Mouse (Mus musculus): ENCODE results near the gene Mylip.

Mylip gene

DNA sequence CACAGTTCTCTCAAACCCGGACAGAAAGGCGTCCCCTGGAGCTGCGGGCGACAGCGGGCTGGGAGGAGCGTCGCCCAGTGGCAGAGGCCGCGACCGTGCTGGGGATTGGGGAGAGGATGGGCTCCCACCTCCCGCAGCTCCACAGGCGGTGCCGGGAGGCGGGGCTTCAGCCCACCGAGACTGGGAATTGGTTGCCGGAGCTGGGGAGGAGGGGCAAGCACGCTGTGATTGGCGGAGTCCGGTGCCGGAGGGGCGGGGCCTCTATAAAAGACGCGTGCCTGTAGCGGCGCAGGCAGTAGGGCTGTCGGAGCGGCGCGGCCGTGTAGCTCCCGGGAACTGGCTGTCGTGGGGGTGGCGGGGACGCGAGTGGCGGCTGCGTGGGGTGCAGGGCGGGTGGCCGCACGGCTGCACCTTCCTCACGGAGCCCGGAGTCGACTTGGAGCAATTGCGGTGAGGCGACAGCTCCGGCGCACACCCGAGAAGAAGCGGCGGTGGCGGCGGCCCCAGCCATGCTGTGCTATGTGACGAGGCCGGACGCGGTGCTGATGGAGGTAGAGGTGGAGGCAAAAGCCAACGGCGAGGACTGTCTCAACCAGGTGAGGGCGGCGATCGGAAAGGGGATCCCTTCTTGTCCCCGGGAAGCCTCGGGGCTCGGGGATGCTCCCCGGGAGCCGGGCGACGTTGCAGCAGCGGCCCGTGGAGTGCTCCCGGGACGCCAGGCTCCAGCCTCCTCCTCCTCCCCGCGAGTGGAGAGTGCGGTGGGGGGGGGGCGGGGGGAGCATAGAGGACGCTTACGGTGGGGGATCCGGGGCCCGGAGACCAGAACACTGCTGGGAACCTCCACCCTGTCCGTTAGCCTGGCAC is at the start of gene Mylip:
Gene Mylip (plus strand): TSS at position 295 of the 864 bp plus-strand sequence.
- DNase-seq (ENCODE audit: low spot score), result peak; percentile 98

DNA sequence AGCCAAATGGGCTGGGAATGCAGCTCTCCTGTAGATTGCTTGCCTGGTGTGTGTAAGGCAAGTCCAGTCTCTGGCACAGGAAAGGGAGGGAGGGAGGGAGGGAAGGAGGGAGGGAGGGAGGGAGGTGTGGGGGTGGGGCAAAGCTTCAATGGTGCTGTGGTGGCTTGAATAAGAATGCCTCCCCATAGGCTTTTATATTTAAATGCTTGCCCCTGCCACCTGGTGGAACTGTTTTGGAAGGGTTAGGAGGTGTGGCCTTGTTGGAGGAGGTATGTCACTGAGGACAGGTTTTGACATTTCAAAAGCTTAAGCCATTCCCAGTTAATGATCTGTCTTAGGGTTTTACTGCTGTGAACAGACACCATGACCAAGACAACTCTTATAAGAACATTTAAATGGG is 47.6 kb upstream of the Mylip start:
- DNase-seq (ENCODE audit: low spot score), result no peak

DNA sequence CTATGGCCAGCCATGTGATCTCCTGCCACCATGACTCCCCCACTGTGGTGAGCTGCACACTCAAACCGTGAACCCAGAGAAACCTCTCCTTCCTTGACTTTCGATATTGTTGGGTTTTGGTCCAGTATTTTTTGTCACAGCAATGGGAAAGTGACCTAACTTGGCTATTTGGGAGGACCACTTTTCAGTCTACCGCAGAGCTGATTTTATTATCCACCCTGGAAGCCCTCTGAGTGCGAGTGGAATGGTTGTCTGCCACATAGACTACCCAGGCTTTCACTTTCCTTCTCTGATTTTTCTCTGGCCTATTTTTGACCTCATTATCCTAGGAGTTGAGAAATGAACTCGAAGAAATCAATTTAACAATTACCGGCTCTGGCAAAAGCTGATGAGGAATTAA is 46.0 kb upstream of the Mylip start:
- DNase-seq (ENCODE audit: low spot score), result no peak

DNA sequence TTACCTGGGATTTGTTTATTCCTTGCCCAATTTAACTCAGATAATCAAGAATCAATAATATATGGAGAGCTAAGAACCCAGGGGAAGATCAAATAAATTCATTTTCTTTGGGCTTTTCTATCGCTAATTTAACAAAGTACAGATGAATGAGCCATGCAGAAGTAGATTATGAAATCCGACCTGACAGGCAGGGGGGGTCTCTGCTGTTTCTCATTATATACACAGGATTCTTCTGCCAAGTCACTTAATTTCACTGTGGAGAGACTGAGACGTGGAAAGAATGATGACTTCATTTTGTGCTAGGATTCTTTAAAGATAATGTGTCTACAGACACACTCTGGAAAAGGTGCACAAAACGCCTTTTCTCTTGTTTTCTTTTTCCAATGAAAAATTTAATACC is 45.6 kb upstream of the Mylip start:
- no peak for DNase-seq (ENCODE audit: low spot score)

DNA sequence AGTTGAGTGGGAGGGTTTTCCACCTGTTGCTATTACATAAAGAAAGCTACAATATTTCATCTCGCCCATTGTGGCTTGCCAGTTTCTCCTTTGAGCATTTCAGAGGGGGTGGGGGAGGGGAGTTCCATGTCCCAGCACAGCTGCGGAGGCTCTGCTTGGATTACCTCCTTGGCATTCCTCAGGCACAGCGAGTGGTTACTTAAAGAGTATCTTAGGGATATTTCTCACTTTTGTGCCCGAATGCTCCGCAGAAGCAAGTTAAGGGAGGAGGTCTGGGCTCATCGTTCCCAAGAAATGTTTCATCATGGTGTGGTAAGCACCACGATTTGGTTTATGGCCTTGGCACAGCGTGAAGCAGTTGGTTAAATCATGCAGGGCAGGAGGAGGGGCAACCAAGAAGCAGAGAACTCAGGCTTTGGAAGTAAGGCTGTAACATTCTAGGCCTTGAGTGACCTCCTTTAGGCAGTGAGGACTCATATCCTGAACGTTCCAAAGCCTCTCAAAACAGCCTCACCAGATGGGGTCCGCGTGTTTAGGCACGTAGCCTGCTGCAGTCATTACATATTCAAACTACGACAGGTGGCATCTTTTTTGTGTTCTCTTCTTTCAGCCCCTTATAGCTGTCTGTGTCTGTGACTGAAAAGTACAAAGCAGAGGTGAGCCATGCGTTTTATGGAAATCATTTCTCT is 43.9 kb upstream of the Mylip start:
- no peak for DNase-seq (ENCODE audit: low spot score)

DNA sequence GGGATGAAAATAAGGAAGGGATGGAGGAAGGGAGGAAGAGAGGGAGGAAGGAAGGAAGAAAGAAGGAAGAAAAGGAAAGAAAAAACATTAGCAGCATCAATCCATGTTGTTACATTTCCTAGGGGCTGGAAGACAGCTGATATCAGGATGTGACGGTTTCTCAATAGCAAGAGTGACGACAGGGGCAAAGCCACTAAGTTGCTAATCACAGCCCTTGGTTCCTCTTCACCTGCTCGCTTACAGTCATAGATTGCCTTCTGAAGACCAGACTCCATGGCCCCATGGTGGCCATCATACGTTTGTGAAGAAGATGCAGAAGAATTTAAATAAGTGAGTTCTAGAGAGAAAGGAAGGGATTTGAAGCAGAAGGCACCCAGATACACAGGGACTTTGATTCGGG is 38.1 kb upstream of the Mylip start:
- no peak for DNase-seq (ENCODE audit: low spot score)

DNA sequence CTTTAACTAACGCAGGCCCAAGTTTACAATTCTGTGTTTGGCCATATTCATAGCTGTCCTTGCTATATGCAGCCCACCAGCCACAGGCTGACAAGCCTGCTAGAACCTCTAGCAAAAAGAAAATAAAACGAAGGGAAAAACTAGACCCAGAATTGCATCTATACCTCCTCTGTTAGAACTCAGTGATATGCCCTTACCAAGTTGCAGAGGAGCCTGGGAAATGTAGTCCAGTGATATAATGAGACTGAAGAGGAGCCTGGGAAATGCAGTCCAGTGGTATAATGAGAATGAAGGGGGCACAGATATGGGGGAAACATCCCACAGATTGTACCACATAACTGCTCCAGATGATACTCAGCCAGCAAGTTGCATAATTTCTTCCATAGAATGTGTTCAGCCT is 34.7 kb upstream of the Mylip start:
- DNase-seq (ENCODE audit: low spot score), result peak; percentile 15

DNA sequence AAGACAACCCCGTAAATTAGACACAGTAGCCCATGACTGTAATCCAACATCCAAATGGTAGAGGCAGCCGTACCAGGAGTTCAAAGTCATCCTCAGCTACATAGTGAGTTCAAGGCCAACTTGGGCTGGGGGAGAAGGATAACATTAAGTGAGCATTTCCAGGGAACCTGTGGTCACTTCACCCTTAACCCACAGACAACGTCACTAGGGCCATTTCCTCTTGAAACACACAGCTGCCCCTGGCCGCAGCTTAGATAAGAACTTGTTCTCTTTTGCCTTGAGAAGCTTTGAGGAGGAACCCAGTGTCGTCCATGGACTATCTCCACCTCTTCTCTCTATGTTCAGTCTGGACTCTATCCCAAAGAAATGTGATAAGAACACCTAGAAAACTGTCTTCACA is 31.3 kb upstream of the Mylip start:
- no peak for DNase-seq (ENCODE audit: low spot score)

DNA sequence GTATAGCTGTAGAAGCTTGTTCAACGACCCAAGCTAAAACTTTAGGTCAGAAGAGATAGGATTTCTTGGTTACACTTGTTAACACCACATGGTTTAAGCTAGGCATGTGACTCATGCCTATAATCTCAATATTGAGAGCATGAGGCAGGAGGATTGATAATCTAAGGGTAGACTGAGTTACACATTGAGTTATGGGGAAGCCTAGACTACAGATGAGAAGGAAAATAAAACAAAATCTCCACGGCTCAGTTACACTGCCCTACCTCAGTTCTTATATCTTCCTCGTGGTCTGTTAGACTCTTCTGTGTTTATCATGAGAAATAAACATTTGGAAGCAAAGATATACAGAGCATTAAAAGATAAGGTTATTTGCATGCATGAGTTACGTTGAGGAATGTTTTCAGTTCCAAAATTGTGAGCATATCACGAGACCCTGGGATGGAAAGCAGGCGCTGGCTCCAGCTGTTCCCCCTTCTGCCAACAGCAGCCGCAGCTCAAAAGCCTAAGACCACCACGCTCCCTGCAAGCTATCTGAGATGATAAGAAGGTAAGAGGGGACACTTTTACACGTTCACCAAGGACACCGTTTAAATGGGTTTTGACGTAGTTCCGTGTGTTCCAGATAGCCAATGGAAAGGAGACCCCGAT is 30.7 kb upstream of the Mylip start:
- no peak for DNase-seq (ENCODE audit: low spot score)

DNA sequence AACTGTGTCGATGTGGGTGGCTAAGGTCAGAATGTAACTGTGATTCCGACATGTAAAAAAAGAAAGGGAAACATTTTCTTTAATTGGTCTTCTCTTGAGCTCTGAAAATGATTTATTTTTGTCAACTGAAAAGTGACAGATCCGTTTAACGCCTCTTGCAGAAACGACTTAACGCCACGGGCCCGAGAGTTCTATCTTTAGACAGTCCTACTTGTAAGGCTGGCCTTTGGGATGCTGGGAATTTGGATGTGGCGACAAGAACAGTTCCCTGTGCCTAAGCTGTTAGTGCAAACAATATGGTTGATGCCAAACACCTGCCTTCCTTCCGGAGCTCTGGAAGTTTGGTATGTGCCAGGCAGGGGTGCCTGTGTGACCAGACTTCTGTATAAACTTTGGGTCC is 23.8 kb upstream of the Mylip start:
- no peak for DNase-seq (ENCODE audit: low spot score)

DNA sequence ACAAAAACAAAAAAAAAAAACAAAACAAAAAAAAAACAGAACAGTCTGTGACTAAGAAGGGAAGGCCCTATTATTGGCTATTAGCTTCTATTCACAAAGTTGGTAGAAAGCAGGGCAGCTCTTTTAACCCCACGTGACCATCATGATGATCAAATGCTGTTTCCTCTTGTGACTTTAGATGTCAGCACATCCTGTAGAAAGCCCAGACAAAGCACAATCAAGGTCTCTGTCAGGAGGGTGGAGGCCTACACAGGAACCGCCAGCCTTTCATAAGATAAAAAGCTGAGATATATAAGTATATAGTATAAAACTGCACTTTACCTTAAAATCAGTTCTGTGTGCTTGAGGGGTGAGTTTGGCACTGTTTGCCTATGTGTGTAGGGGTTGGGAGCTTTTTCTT is 17.9 kb upstream of the Mylip start:
- no peak for DNase-seq (ENCODE audit: low spot score)

DNA sequence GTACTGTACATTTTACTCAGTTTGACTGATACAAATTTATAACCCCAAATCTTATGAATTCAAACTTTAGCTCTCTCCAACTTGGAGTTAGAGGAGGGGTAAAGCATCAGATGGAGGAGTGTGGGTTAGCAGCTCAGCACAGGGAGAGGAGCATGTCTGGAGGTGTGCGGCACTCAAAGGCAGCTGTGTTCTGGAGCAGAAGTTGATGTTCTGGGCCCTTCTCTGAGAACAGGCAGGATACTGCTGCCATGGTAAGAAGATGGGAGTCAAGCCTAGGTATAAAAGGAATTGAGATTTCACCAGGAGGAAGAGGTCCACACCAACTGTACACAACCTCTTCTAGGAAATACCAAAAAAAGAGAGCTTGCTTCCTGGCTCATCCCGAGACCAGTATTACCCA is 17.1 kb upstream of the Mylip start:
- DNase-seq (ENCODE audit: low spot score), result no peak

DNA sequence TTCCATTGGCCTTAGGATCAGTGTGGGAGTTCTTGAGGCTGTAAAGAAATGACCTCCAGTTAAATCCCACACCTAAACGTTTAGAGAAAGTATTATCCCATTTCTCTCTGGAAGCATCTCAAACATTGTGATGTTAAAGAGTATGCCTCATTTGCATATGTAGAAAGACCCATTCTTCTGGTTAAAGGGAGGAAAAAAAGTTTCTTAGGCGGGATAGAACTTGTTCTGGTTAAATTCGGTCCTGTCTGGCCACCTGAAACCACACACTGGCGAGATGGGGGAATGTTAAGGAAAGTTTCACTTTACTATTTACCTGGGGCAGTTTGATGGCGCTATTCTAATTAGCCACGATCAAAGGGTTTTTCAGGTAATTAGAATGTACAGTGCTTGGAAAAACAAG is 14.7 kb upstream of the Mylip start:
- DNase-seq (ENCODE audit: low spot score), result no peak

DNA sequence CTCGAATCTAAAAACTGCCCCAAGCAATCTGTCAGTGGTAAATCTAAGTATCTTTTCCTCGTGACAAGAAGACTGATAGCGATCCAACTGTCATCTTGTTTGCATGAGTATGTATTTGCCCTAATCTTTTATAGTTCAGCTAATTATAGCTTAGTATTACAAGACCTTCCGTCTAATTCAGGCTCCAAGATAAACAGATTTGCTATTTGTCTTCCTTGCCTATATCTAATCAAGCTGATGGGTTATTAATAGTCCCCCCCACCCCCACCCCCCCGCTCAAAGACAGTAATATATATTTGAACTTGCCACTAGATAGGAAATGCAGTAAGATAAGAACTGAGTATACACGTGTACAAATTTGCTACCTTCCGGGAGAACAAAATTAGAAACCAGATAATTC is 7.3 kb upstream of the Mylip start:
- DNase-seq (ENCODE audit: low spot score), result no peak

DNA sequence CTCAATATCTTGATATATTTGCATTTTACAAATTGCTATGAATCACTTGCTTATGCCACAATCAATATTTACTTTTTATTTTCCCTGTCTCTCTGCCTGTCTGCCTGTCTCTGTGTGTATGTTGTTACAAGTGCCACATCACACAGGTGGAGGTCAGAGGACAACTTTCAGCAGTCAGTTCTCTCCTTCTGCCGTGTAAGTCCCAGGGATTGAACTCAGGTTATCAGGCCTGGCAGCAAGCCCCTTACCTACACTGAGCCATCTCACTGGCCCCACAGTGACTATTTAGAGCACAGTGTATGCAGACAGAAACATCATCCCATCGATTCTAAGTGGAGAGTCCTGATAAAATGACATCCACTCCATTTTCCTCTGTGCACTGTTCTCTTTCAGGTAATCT is 4.9 kb upstream of the Mylip start:
- DNase-seq (ENCODE audit: low spot score), result no peak

DNA sequence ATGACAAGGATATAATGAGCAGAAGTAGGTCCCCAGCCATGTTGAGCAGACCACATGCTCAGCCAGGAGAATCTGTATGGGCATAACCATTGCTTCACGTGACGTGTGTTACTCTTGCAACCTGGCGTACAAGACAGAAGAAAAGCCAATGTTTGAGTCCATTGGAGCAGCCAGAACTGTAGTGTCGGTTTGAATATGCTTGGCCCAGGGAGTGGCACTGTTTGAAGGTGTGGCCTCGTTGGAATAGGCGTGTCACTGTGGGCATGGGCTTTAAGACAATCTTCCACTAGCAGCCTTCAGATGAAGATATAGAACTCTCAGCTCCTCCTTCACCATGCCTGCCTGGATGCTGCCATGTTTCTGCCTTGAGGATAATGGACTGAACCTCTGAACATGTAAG is 4.0 kb upstream of the Mylip start:
- DNase-seq (ENCODE audit: low spot score), result no peak

DNA sequence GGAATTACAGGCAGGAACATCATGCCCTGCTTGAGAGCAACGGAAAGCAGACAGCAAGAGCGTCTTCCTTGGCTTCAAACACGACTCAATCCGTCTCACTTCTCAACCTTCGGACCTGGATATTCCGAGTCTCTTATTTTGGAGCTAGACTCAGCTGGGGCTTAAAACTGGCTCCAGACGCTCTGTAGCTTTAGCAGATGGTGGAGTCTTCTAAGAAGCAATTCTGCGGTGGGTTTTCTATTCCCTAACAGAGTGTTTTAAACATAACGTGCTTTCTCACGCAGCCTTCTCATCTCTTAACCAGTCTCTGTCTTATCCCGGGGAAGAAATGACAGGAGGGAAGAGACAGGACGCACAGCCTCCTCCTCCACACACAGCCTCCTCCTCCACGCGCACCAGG is 3.3 kb upstream of the Mylip start:
- DNase-seq (ENCODE audit: low spot score), result no peak

DNA sequence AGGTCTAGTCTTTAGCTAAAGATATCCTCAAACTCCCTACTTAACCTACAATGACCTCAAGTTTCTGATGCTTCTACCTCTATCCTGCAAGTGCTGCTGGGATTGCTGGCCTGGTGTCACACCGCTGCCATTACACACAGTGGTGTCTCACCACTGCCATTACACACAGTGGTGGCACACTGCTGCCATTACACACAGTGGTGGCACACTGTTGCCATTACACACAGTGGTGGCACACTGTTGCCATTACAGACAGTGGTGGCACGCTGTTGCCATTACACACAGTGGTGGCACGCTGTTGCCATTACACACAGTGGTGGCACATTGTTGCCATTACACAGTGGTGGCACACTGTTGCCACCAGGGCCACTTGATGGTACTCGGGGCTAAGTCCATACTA is 2.3 kb upstream of the Mylip start:
- DNase-seq (ENCODE audit: low spot score), result no peak

DNA sequence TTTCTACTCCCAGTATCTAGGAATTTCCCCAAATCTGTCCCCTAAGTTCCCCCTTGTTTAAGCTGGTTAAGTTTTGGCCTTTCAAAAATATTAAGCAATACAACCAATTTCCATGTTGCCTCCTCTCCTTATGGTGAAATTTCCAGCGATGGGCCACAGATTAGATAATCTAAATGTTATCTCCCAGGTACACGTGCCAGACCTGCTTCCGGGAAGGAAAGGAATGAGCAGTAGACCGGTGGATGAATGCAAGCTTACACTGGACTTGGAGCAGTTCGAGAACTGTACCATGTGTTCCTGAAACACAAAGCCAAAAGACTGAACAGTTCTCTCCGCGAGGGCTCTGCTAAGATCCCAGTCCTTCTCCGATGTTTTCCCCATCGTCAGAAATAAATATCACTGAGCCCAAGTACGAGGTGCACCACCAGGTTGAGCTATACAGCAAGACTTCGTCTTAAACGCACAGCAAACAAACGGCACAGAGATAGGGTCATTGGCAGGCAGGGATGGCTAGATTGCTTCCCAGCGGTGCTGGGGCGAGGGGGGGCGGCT is 1.2 kb upstream of the Mylip start:
- no peak for DNase-seq (ENCODE audit: low spot score)

DNA sequence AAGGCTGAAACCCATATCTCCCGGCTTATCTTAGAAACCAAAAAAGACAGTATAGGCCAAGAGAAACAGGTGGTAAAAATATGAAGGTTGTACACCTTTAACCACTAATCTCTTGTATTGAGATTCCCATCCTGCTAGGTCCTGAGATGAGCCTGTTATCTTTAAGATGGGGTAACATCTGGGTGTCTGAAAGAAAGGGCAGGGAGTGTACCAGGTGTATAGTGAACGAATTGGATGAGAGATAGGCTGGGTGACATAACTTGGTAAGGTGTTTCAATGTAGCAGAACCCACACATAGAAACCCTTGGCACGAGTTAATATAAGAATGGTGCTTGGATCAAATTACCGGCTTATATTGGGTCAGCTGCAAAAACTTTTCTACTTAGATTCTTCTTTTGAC is 653 bp upstream of the Mylip start:
- no peak for DNase-seq (ENCODE audit: low spot score)

DNA sequence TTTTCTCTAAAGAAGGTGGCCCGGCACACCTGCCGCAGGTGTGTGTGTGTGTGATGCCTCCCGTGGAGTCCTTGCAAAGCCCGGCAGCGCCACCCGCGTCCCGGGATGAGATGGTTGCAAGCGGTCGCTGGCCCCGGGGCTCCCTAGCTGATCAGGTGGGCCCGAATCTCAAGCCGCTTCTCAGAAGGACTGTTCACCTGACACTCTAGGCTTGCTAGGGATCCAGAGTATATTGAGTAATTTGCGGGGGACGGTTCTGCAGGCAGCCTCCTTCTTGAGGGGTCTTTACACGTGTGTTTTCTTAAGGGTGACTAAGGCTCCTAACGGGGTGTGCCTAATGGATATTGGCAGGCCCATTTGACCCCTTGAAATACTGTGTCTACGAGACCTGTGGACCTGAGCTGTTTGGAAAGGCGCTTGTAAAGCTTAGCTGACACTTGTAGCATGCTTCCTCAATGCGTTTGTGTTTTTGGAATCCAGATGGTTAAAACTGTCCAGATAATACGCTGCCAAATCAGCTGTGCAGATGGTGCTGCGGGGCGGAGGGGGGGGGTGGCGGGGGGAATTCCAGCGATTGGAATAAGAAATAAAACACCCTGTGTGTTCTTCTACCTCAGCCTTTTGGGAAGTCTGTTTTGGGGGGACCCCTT is 895 bp downstream of the Mylip start:
- no peak for DNase-seq (ENCODE audit: low spot score)

Measured in c-Kit-positive CD71-positive TER-119-positive erythroid progenitor cells, embryonic 14.5 days (primary cell).